Mouse (Mus musculus): ENCODE results near the gene Clec4d.
"Not testable (repeated sequence)": the region's sequence is repeated elsewhere in the genome, so short reads cannot be mapped to it uniquely, and the experiment has no call there.

DNA sequence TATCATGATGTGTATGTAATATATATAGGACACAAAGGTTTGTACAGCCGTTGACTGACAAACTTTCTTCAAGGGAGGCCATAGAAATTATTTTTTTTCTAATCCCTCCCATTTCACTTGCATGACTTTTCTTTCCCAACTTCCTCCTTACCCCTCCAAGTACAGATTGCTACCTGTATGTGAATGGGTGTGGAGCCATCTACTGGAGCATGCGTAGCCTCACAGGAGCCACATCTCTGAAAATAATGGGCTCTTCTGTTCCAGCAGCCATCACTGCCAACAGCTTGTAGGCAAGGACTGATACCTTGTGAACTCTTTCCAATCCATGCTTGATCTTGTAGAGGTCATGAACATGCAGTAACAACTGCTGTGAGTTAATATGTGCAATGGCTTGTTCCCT is 13.0 kb upstream of the Clec4d start:
- not testable (repeated sequence) for TF ChIP-seq CTCF, EP300 (IDR thresholded peaks at IDR 0.05; ENCODE audit: low read depth)
